Mouse (Mus musculus) thymus, postnatal 36 days (tissue): Measurements from ENCODE around the gene Nfkb1.

ENCODE experiments used
- DNase-seq, 2 experiments: peaks; one replicate each; pipeline ENCODE4 v3.0.0; 2022; ENCODE audit warnings: mixed read lengths in 2 of 2

The Nfkb1 gene

GRCm38 (mm10) chr3:135629830-135630355, 61.5 kb downstream of the Nfkb1 start:
- no peak for DNase-seq

GRCm38 (mm10) chr3:135628706-135629169, 62.6 kb downstream of the Nfkb1 start:
- no peak for DNase-seq

- DNase-seq: no peak
These were observed 63.2 kb downstream of the Nfkb1 start for GRCm38 (mm10) chr3:135628000-135628705.

GRCm38 (mm10) chr3:135625290-135625689, 66.1 kb downstream of the Nfkb1 start:
- DNase-seq: no peak

GRCm38 (mm10) chr3:135616730-135617129, 74.6 kb downstream of the Nfkb1 start:
- no peak for DNase-seq

GRCm38 (mm10) chr3:135614376-135614775, 77.0 kb downstream of the Nfkb1 start:
- DNase-seq: no peak

- DNase-seq: peak in 1 of 2 experiments; percentile 38
These were observed 81.1 kb downstream of the Nfkb1 start for GRCm38 (mm10) chr3:135610221-135610620.

- peak; percentile 45 to 56 for DNase-seq
These were observed 83.5 kb downstream of the Nfkb1 start for GRCm38 (mm10) chr3:135607660-135608473.

GRCm38 (mm10) chr3:135607021-135607420, 84.3 kb downstream of the Nfkb1 start:
- no peak for DNase-seq

GRCm38 (mm10) chr3:135606592-135606991, 84.8 kb downstream of the Nfkb1 start:
- DNase-seq: no peak

- no peak for DNase-seq
These were observed 85.9 kb downstream of the Nfkb1 start for GRCm38 (mm10) chr3:135605474-135605873.

GRCm38 (mm10) chr3:135604626-135605417, 86.5 kb downstream of the Nfkb1 start:
- peak in 1 of 2 experiments; percentile 54 for DNase-seq

GRCm38 (mm10) chr3:135602731-135603130, 88.6 kb downstream of the Nfkb1 start:
- no peak for DNase-seq

GRCm38 (mm10) chr3:135598355-135598754, 93.0 kb downstream of the Nfkb1 start:
- no peak for DNase-seq

- no peak for DNase-seq
These were observed 94.3 kb downstream of the Nfkb1 start for GRCm38 (mm10) chr3:135597014-135597413.

GRCm38 (mm10) chr3:135594238-135594917, 97.0 kb downstream of the Nfkb1 start:
- DNase-seq: peak; percentile 51 to 61

- no peak for DNase-seq
These were observed 99.3 kb downstream of the Nfkb1 start for GRCm38 (mm10) chr3:135592011-135592410.

- DNase-seq: no peak
These were observed 100.0 kb downstream of the Nfkb1 start for GRCm38 (mm10) chr3:135591376-135591775.

- no peak for DNase-seq
These were observed 100.9 kb downstream of the Nfkb1 start for GRCm38 (mm10) chr3:135590471-135590870.

GRCm38 (mm10) chr3:135586471-135586880, 104.9 kb downstream of the Nfkb1 start:
- no peak for DNase-seq

- DNase-seq: no peak
These were observed 105.3 kb downstream of the Nfkb1 start for GRCm38 (mm10) chr3:135586060-135586459.

- no peak for DNase-seq
These were observed 105.9 kb downstream of the Nfkb1 start for GRCm38 (mm10) chr3:135585482-135585881.
